15 mouse cellular contexts compared by ENCODE assay signal in genomic region chr4:137306577-137306888, GRCm38 (mm10). TPM values are rescaled to one million over a fixed set of nuclear protein-coding genes. Genes with fewer than 3 reads are reported as not detected.
DNase-seq lines count a peak whose midpoint lies in the region; ATAC-seq and TF ChIP-seq lines count a peak whose summit lies in the region.
"Had no signal": no experiment of that assay in that cellular context is flagged by ENCODE, and none has a peak within 500 bp of the region (broad histone marks: within the 10 kb centered on the region; RNA-seq: fewer than 3 reads in every experiment).

No protein-coding gene starts in this region.

- WGBS in heart, postnatal 0 days = 70% methylated on average over 8 of the region's 8 CpGs
- WGBS in midbrain, embryonic 14.5 days = 40% methylated on average over 8 of the region's 8 CpGs
- WGBS in midbrain, embryonic 11.5 days = 60% methylated on average over 8 of the region's 8 CpGs
- WGBS in limb, embryonic 15.5 days = 48% methylated on average over 8 of the region's 8 CpGs

- 0 out of 2 replicates have a peak overlapping the region, but pooled peaks have one; percentile 2 for H3K9ac ChIP-seq in heart, postnatal 0 days (replicated peaks; ENCODE audit: low read depth, low read length)
- 0 out of 2 replicates have a peak overlapping the region, but pooled peaks have one; percentile 20 for H3K9ac ChIP-seq in midbrain, embryonic 14.5 days (replicated peaks; ENCODE audit: low read length)
- no peak overlapping the region for H3K9ac ChIP-seq in midbrain, embryonic 11.5 days (ENCODE audit: low read length)
- H3K9ac ChIP-seq in limb, embryonic 15.5 days = no peak overlapping the region
- H3K9ac ChIP-seq: lung, embryonic 15.5 days had no signal

- H3K4me3 ChIP-seq in heart, postnatal 0 days (ENCODE audit: low read depth, low read length) = no peak overlapping the region
- no peak overlapping the region for H3K4me3 ChIP-seq in midbrain, embryonic 14.5 days (replicated peaks; ENCODE audit: low read depth, low read length)
- H3K4me3 ChIP-seq in midbrain, embryonic 11.5 days (ENCODE audit: low read depth, low read length) = no peak overlapping the region
- H3K4me3 ChIP-seq in limb, embryonic 15.5 days = no peak overlapping the region
- H3K4me3 ChIP-seq: erythroblast, embryonic 14.5 days; lung, embryonic 15.5 days had no signal

- no peaks in the 10 kb centered on the region for H3K27me3 ChIP-seq in heart, postnatal 0 days (ENCODE audit: control insufficient read depth, insufficient read depth, low read length)
- H3K27me3 ChIP-seq in midbrain, embryonic 14.5 days (ENCODE audit: control insufficient read depth, insufficient read depth, low read length) = no peaks in the 10 kb centered on the region
- no peaks in the 10 kb centered on the region for H3K27me3 ChIP-seq in midbrain, embryonic 11.5 days (ENCODE audit: control insufficient read depth, insufficient read depth, low read length)
- no peaks in the 10 kb centered on the region for H3K27me3 ChIP-seq in limb, embryonic 15.5 days
- H3K27me3 ChIP-seq: lung, embryonic 15.5 days had no signal

- H3K36me3 ChIP-seq in heart, postnatal 0 days (replicated peaks; ENCODE audit: control insufficient read depth, insufficient read depth, low read length) = no peaks in the 10 kb centered on the region
- H3K36me3 ChIP-seq in midbrain, embryonic 14.5 days (ENCODE audit: control insufficient read depth, insufficient read depth, low read length) = no peaks in the 10 kb centered on the region
- no peaks in the 10 kb centered on the region for H3K36me3 ChIP-seq in midbrain, embryonic 11.5 days (ENCODE audit: control insufficient read depth, insufficient read depth, low read length)
- peaks cover 5% of the 10 kb centered on the region; the same call in 1 of the 2 replicates for H3K36me3 ChIP-seq in limb, embryonic 15.5 days

- no peaks in the 10 kb centered on the region for H3K4me1 ChIP-seq in heart, postnatal 0 days (ENCODE audit: control insufficient read depth, insufficient read depth)
- no peaks in the 10 kb centered on the region for H3K4me1 ChIP-seq in midbrain, embryonic 14.5 days (ENCODE audit: control insufficient read depth, insufficient read depth, low read length)
- peaks cover 6% of the 10 kb centered on the region for H3K4me1 ChIP-seq in midbrain, embryonic 11.5 days (ENCODE audit: control insufficient read depth, insufficient read depth, low read length)
- H3K4me1 ChIP-seq in limb, embryonic 15.5 days = peaks cover 48% of the 10 kb centered on the region

- TF ChIP-seq EP300 in heart, postnatal 0 days (IDR thresholded peaks at IDR 0.05; ENCODE audit: low read depth) = no peak

- DNase-seq in heart, postnatal 0 days (ENCODE audit: low spot score) = no peak
- DNase-seq in heart, adult 8-10 months (ENCODE audit: low spot score) = no peak
- no peak for DNase-seq in midbrain, embryonic 14.5 days
- no peak for DNase-seq in midbrain, embryonic 11.5 days (ENCODE audit: low spot score, missing footprints)
- no peak for DNase-seq in ovary, postnatal 36 days (ENCODE audit: low spot score)
- DNase-seq in urinary bladder, adult 18-20 months (ENCODE audit: low spot score in 2 of 2) = no peak
- DNase-seq: adrenal gland, adult 8-10 months; cerebellum, adult 2 months; right cerebral cortex, postnatal 4 days; thymus, postnatal 25 days had no signal

- TF ChIP-seq CTCF in heart, postnatal 0 days (IDR thresholded peaks at IDR 0.05; ENCODE audit: low read depth) = no peak

- no peak overlapping the region for H3K4me2 ChIP-seq in heart, postnatal 0 days (ENCODE audit: low read depth, low read length)
- H3K4me2 ChIP-seq in midbrain, embryonic 14.5 days (ENCODE audit: low read length) = no peak overlapping the region
- H3K4me2 ChIP-seq in midbrain, embryonic 11.5 days = no peak overlapping the region
- no peak overlapping the region for H3K4me2 ChIP-seq in limb, embryonic 15.5 days
- H3K4me2 ChIP-seq: lung, embryonic 15.5 days had no signal

- 0 out of 2 replicates have a peak overlapping the region, but pooled peaks have one; percentile 9 for H3K27ac ChIP-seq in heart, postnatal 0 days (ENCODE audit: low read depth)
- H3K27ac ChIP-seq in midbrain, embryonic 14.5 days (replicated peaks; ENCODE audit: low read depth, low read length) = 0 out of 2 replicates have a peak overlapping the region, but pooled peaks have one; percentile 13
- H3K27ac ChIP-seq in midbrain, embryonic 11.5 days (ENCODE audit: low read depth, low read length) = no peak overlapping the region
- peak overlapping the region; percentile 33; the same call in 1 of the 2 replicates for H3K27ac ChIP-seq in limb, embryonic 15.5 days
- H3K27ac ChIP-seq: lung, embryonic 15.5 days had no signal

- ATAC-seq in heart, postnatal 0 days (ENCODE audit: insufficient read depth, low read depth) = no peak
- ATAC-seq in midbrain, embryonic 14.5 days (ENCODE audit: low FRiP score, low TSS enrichment) = no peak
- ATAC-seq in midbrain, embryonic 11.5 days (ENCODE audit: low FRiP score) = no peak
- no peak for ATAC-seq in limb, embryonic 15.5 days (ENCODE audit: insufficient number of reproducible peaks, low FRiP score, low TSS enrichment, low read depth)

- no peaks in the 10 kb centered on the region for H3K9me3 ChIP-seq in heart, postnatal 0 days (replicated peaks; ENCODE audit: control insufficient read depth, low read length)
- no peaks in the 10 kb centered on the region for H3K9me3 ChIP-seq in midbrain, embryonic 14.5 days (ENCODE audit: control insufficient read depth, low read length)
- H3K9me3 ChIP-seq in midbrain, embryonic 11.5 days (ENCODE audit: control insufficient read depth, low read length) = no peaks in the 10 kb centered on the region
- no peaks in the 10 kb centered on the region for H3K9me3 ChIP-seq in limb, embryonic 15.5 days
- H3K9me3 ChIP-seq: lung, embryonic 15.5 days had no signal

RNA-seq across cellular contexts. Expression of gene Wnt4, which starts 29.2 kb away (rescaled TPM):
- 0.58 and 2.9 TPM in 2 replicates for total RNA-seq in heart, postnatal 0 days (2014; rRNA removed; ENCODE audit: low replicate concordance)
- 0.29 and 0.36 TPM in 2 replicates for polyA plus RNA-seq in heart, postnatal 0 days (2015; fragmentation: Nextera tagmentation; extraction: Ambion mirVana)
- under 1 TPM; 0.09 to 0.25 (median 0.15) TPM for total RNA-seq in heart, adult 8-10 months (2022)
- 0.94 and 1.4 TPM in 2 replicates for polyA plus RNA-seq in midbrain, embryonic 14.5 days (2014; fragmentation: Nextera tagmentation; extraction: Ambion mirVana)
- polyA plus RNA-seq in midbrain, embryonic 11.5 days (2014; fragmentation: Nextera tagmentation; extraction: Ambion mirVana) = 1.0 and 1.4 TPM in 2 replicates
- 10.0 and 13.2 TPM in 2 replicates for polyA plus RNA-seq in limb, embryonic 15.5 days (2015; fragmentation: Nextera tagmentation; extraction: Ambion mirVana)
- total RNA-seq: hematopoietic stem cell, adult 5-6 weeks; megakaryocyte, adult 5-6 weeks had no signal

RNA-seq across cellular contexts. Expression of gene Cdc42, which starts 51.0 kb away (rescaled TPM):
- total RNA-seq in heart, postnatal 0 days (2014; rRNA removed; ENCODE audit: low replicate concordance) = 295 and 311 TPM in 2 replicates
- 395 and 397 TPM in 2 replicates for polyA plus RNA-seq in heart, postnatal 0 days (2015; fragmentation: Nextera tagmentation; extraction: Ambion mirVana)
- 100 to 1,000 TPM; 121 to 145 (median 138) TPM for total RNA-seq in heart, adult 8-10 months (2022)
- 984 and 991 TPM in 2 replicates for polyA plus RNA-seq in midbrain, embryonic 14.5 days (2014; fragmentation: Nextera tagmentation; extraction: Ambion mirVana)
- 710 and 751 TPM in 2 replicates for polyA plus RNA-seq in midbrain, embryonic 11.5 days (2014; fragmentation: Nextera tagmentation; extraction: Ambion mirVana)
- 721 and 737 TPM in 2 replicates for polyA plus RNA-seq in limb, embryonic 15.5 days (2015; fragmentation: Nextera tagmentation; extraction: Ambion mirVana)

Comparison
In these comparisons a context has a peak if more than half of its experiments do, and no peak if none do; other contexts are left out.
1. H3K9ac ChIP-seq: peak in heart, postnatal 0 days (single experiment) and midbrain, embryonic 14.5 days (single experiment); none in midbrain, embryonic 11.5 days (single experiment) and limb, embryonic 15.5 days (single experiment).